Mouse (Mus musculus) ES-E14 (cell line): ENCODE results near the gene Fbxw8.

ENCODE experiments used
- CHD2 ChIP-seq: IDR thresholded peaks from 2 replicates; pipeline ENCODE4 v1.6.1; 2014; ENCODE audit warnings: mild to moderate bottlenecking, low read depth, low read length, inconsistent platforms
- MAFK ChIP-seq: IDR thresholded peaks from 2 replicates; pipeline ENCODE4 v1.6.1; 2014; ENCODE audit warnings: mild to moderate bottlenecking, low read depth, low read length, inconsistent platforms; ENCODE audit not compliant: insufficient read depth
- ZC3H11A ChIP-seq: IDR thresholded peaks from 2 replicates; pipeline ENCODE4 v1.6.1; 2012; ENCODE audit warnings: low read depth, mild to moderate bottlenecking, inconsistent platforms, low read length, borderline replicate concordance

GRCm38 (mm10) chr5:118042599-118042998 is 112.7 kb downstream of the Fbxw8 start:
- TF ChIP-seq CHD2 = no peak
- no peak for TF ChIP-seq MAFK
- no peak for TF ChIP-seq ZC3H11A
